Mouse (Mus musculus) forebrain, embryonic 14.5 days (tissue): ENCODE measurements around the gene Stxbp2. TPM values are rescaled to one million over a fixed set of nuclear protein-coding genes. Genes with fewer than 3 reads are reported as not detected.

Source experiments
- ATAC-seq: fragments of 200-750 bp; cut with Nextera tagmentation; 2 replicates; pipeline ENCODE4 v1.8.0; 2017; ENCODE audit warnings: mild to moderate bottlenecking, moderate library complexity
- DNase-seq: peaks from one replicate; pipeline ENCODE4 v3.0.0-alpha.2; 2015; ENCODE audit warnings: low spot score
- H3K27ac ChIP-seq: fragments of 300-500 bp; sonication (generic); 2 replicates; pipeline ENCODE4 v1.5.1; 2014; ENCODE audit warnings: low read depth, mild to moderate bottlenecking, control low read depth, low read length, moderate library complexity
- H3K27me3 ChIP-seq: fragments of 300-500 bp; sonication (generic); replicated peaks from 2 replicates; pipeline ENCODE4 v1.6.1; 2014; ENCODE audit warnings: low read length, control low read depth, mixed read lengths; ENCODE audit not compliant: control insufficient read depth, insufficient read depth
- H3K36me3 ChIP-seq: fragments of 300-500 bp; sonication (generic); 2 replicates; pipeline ENCODE4 v1.6.1; 2014; ENCODE audit warnings: low read length, control low read depth; ENCODE audit not compliant: control insufficient read depth, insufficient read depth
- H3K4me1 ChIP-seq: fragments of 300-500 bp; sonication (generic); 2 replicates; pipeline ENCODE4 v1.6.1; 2014; ENCODE audit warnings: antibody characterized with exemption, low read length, control low read depth; ENCODE audit not compliant: control insufficient read depth, insufficient read depth
- H3K4me2 ChIP-seq: fragments of 300-500 bp; sonication (generic); 2 replicates; pipeline ENCODE4 v1.6.1; 2014; ENCODE audit warnings: mild to moderate bottlenecking, control low read depth, low read length
- H3K4me3 ChIP-seq: fragments of 300-500 bp; sonication (generic); 2 replicates; pipeline ENCODE4 v1.5.1; 2014; ENCODE audit warnings: low read depth, low read length, control low read depth
- H3K9ac ChIP-seq: fragments of 300-500 bp; sonication (generic); 2 replicates; pipeline ENCODE4 v1.6.1; 2014; ENCODE audit warnings: mild to moderate bottlenecking, low read length, control low read depth, moderate library complexity
- H3K9me3 ChIP-seq: fragments of 300-500 bp; sonication (generic); replicated peaks from 2 replicates; pipeline ENCODE4 v1.6.1; 2016; ENCODE audit warnings: low read length, control low read depth, mixed read lengths; ENCODE audit not compliant: control insufficient read depth
- WGBS: fragments of 180-500 bp; shearing (Covaris S2); extraction: QIAGEN DNeasy Blood & Tissue Kit; methylation state at CpG from one replicate; pipeline ENCODE4 v1.1.7; 2014; 5-methylcytosine and 5-hydroxymethylcytosine counted together
- polyA plus RNA-seq: library from polyadenylated mRNA; unstranded; fragments of >200 nt; fragmentation: Nextera tagmentation; extraction: Ambion mirVana; gene quantifications from 2 replicates; pipeline ENCODE4 v1.2.1, GENCODE M21; 2014

Gene Stxbp2
- polyA plus RNA-seq, 1 experiment from 2014 or later: 32.4 TPM

DNA sequence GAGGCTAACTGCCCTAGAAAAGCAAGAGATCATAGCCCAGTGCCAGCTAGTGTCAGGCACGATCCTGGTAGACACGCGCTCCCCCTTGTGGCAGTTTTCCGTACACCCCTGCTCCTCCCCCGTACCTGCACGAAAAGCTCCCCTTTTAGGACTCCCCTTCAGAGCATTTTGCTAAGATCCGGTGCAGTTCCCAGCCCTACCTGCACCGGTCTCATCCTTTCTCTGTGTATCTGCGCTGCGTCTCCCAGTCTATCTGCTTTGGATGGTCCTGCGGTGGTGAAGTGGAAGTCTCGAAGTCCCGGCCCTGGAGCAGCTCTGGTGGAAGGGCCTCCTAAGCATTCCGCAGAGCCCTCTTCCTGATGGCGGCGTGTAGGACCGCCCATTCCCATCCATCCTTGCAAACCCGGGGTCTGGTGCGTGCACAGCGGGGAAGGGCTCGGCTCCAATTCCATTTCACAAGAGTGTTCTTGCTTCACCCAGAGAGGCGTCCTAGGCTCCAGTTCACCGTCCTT is 41.3 kb downstream of the Stxbp2 start, which contains the start of gene Fcor:
Fcor (minus strand) TSS at position 383 of the 512 bp plus-strand sequence.
- Histone ChIP-seq H3K4me1 (no peaks in the 10 kb centered on the region), H3K4me2 (peak within 1 kb of the TSS; percentile 65), H3K27ac (peak within 1 kb of the TSS; percentile 70), H3K27me3 (no peaks in the 10 kb centered on the region), H3K9me3 (no peaks in the 10 kb centered on the region), H3K36me3 (no peaks in the 10 kb centered on the region), H3K4me3 (peak within 1 kb of the TSS; percentile 47), H3K9ac (peak within 1 kb of the TSS; percentile 70)
- under 1% methylated on average over 23 of the region's 23 CpGs for WGBS
- ATAC-seq: peak; percentile 84
- DNase-seq: peak; percentile 87

DNA sequence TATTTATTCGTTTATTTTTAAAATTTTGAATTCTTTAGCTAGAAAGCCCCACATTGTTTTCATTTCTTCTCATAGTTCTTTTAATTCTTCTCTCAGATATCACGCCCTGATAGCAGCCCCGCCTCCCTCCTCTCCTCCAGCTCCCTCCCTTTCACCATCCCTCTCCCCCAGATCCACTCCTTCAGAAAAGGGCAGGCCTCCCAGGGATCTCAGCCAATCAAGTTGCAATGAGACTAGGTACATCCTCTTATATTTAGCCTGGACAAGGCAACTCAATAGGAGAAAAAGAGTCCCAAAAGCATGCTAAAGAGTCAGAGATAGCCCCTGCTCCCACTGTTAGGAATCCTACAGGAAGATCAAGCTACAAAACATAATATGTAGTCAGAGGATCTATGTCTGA is 43.9 kb downstream of the Stxbp2 start:
- Histone ChIP-seq H3K27ac (no peak overlapping the region), H3K27me3 (no peaks in the 10 kb centered on the region), H3K36me3 (peaks cover 10% of the 10 kb centered on the region), H3K9me3 (no peaks in the 10 kb centered on the region), H3K4me2 (no peak overlapping the region), H3K4me3 (no peak overlapping the region), H3K4me1 (peaks cover 7% of the 10 kb centered on the region; the same call in 1 of the 2 replicates), H3K9ac (no peak overlapping the region)
- WGBS: 50% methylated on average over 3 of the region's 3 CpGs
- no peak for ATAC-seq
- DNase-seq: no peak

DNA sequence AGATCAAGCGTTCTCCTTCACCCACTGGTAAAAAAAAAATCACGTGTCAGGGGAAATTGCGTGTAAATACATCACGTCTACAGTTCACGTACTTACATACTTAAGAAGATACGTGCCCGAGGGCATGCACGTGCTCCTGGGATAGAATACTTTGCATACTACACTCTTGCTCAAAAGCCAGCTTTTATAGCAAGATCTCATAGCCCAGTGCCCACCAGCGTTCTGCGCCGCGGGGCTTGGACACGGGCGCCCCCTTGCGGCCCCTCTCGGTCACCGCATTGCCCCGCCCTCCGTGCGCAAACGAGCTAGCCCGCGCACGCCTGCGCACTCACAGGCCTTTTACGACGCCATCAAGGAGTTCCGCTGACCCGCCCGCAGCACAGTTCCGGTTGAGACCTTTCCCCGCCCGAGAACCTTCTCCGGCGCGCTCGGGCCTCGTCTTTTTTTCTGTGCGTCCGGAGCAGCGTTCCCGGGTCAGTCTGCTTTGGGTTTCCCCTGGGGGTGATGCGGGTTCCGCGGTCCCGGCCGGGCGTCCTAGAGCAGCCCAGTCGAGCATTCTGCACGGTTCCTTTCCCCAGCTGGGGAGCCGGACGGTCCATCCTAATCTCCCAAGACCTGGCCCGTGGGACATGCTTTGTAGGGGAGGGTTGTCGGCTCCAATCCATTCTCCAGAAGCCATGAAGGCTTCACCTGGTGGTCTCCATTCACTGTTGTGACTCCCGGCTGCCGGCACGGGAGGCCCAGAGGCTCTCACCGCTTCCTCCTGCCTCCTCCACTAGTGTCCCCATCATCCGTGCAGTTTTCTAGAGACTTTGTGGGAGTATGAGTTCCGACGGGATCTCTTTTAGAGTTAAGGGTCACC is 45.6 kb downstream of the Stxbp2 start, which contains the start of gene Trappc5:
Trappc5 (plus strand) TSS at position 169 of the 862 bp plus-strand sequence.
- DNase-seq: peak; percentile 96
- H3K4me2 ChIP-seq: peak within 1 kb of the TSS; percentile 85
- peak; percentile 83 for ATAC-seq
- peak within 1 kb of the TSS; percentile 81 for H3K27ac ChIP-seq
- H3K9ac ChIP-seq: peak within 1 kb of the TSS; percentile 97
- peaks cover 7% of the 10 kb centered on the region; the same call in 1 of the 2 replicates for H3K4me1 ChIP-seq
- peaks cover 27% of the 10 kb centered on the region for H3K36me3 ChIP-seq
- peak within 1 kb of the TSS; percentile 94 for H3K4me3 ChIP-seq
- H3K27me3 ChIP-seq: no peaks in the 10 kb centered on the region
- 1% methylated on average over 61 of the region's 61 CpGs for WGBS
- H3K9me3 ChIP-seq: no peaks in the 10 kb centered on the region

DNA sequence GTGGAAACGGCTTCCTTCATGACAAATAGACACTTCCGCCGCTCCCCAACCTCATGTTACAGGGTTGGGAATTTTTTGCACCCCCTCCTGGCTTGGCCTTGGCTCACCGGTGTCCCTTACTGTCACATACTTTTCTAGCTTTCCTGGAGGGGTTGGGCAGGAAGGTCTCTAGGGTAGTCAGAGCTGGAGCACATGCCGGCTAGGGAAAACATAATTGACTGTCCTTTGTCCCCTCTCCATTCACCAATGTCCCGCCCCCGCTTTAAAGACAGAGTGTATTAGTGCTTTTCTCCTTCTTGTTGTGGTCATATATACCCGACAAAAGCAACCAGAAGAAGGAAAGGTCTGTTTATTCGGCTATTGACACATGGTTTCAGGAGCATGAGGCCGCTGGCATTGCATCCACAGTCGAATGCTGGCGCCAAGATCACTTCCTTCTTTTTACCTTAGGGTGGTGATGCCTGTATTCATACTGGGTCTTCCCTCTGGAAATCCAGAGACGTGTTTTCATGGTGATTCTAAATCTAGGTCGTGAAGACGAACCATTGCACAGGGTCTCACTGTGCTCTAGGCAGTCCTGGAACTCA is 46.3 kb downstream of the Stxbp2 start:
- peak overlapping the region; percentile 97 for H3K9ac ChIP-seq
- H3K27ac ChIP-seq: peak overlapping the region; percentile 81; the same call in 1 of the 2 replicates
- 4% methylated on average over 15 of the region's 15 CpGs for WGBS
- H3K9me3 ChIP-seq: no peaks in the 10 kb centered on the region
- peak overlapping the region; percentile 85 for H3K4me2 ChIP-seq
- peak overlapping the region; percentile 94 for H3K4me3 ChIP-seq
- DNase-seq (peak; percentile 7), ATAC-seq (peak; percentile 6; the same call in 1 of the 2 replicates)
- H3K36me3 ChIP-seq: peaks cover 34% of the 10 kb centered on the region
- H3K4me1 ChIP-seq: peaks cover 7% of the 10 kb centered on the region; the same call in 1 of the 2 replicates
- H3K27me3 ChIP-seq: no peaks in the 10 kb centered on the region

DNA sequence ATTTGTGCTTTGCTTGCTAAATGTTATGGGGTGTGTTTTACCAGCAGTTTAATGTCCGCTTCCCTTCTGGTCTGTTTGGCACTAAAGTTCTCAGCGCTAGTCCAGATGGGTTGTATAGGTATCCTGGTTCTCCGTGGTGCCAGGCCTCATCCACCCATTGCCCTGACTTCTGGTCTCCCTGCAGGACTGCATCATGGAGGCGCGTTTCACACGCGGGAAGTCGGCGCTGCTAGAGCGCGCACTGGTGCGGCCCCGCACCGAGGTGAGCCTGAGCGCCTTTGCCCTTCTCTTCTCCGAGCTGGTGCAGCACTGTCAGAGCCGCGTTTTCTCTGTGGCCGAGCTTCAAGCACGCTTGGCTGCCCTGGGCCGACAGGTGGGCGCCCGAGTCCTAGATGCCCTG is 48.1 kb downstream of the Stxbp2 start:
- DNase-seq (no peak), ATAC-seq (no peak)
- H3K36me3 ChIP-seq: peaks cover 35% of the 10 kb centered on the region
- H3K27ac ChIP-seq: no peak overlapping the region
- 96% methylated on average over 23 of the region's 23 CpGs for WGBS
- peaks cover 7% of the 10 kb centered on the region; the same call in 1 of the 2 replicates for H3K4me1 ChIP-seq
- H3K9ac ChIP-seq: no peak overlapping the region
- no peak overlapping the region for H3K4me2 ChIP-seq
- H3K9me3 ChIP-seq: no peaks in the 10 kb centered on the region
- H3K4me3 ChIP-seq: no peak overlapping the region
- H3K27me3 ChIP-seq: no peaks in the 10 kb centered on the region

DNA sequence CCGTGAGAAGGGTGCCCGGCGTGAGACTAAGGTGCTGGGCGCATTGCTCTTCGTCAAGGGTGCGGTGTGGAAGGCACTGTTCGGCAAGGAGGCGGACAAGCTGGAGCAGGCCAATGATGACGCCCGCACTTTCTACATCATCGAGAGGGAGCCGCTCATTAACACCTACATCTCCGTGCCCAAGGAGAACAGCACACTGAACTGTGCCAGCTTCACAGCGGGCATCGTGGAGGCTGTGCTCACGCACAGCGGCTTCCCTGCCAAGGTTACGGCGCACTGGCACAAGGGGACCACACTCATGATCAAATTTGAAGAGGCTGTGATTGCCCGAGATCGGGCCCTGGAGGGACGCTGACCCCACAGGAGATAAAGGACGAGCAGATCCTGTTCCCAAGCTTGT is 48.5 kb downstream of the Stxbp2 start:
- WGBS: 95% methylated on average over 23 of the region's 23 CpGs
- H3K4me1 ChIP-seq: peaks cover 7% of the 10 kb centered on the region; the same call in 1 of the 2 replicates
- DNase-seq: no peak
- peaks cover 35% of the 10 kb centered on the region for H3K36me3 ChIP-seq
- no peaks in the 10 kb centered on the region for H3K27me3 ChIP-seq
- no peak overlapping the region for H3K9ac ChIP-seq
- no peak overlapping the region for H3K4me3 ChIP-seq
- no peaks in the 10 kb centered on the region for H3K9me3 ChIP-seq
- no peak overlapping the region for H3K4me2 ChIP-seq
- ATAC-seq: no peak
- no peak overlapping the region for H3K27ac ChIP-seq

DNA sequence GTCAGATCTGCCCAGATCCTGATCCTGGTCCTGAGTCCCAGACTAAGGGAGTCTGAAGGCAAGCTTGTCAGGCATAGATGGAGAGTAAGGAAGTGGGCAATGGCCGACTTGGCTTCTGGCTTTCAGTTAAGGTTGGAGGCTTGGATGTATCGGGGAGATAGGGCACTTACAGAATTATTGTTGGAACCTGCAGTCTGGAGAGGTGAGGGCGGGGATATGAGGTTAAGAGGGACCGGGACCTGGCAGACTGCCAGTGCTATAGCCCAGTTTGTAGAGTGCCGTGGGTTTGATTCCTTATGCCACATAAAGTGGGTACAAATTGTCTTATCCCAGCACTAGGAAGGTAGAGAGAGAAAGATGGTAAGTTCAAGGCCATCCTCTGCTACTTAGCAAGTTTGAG is 48.9 kb downstream of the Stxbp2 start:
- ATAC-seq: no peak

DNA sequence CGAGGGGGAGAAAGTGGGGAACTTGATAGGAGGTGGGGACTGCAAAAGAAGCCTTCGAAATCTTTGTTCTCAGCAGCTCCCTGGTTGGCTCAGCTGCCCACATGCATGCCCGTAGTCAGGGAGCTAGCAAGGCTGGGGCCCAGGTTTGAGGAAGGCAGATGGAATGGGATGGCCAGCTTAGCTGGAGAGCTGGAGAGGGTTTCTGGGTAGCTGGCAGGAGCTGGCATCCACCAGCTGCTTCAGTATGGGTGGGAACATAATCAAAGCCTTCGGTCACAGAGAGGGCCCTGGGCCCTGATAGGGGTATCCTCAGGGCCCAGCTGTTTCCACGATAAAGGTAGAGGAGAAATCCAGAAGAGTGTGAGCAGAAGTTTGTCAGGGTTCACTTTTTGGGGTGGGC is 51.7 kb downstream of the Stxbp2 start:
- Histone ChIP-seq H3K4me1 (peaks cover 6% of the 10 kb centered on the region; the same call in 1 of the 2 replicates), H3K4me3 (no peak overlapping the region), H3K9me3 (no peaks in the 10 kb centered on the region), H3K9ac (no peak overlapping the region), H3K27me3 (no peaks in the 10 kb centered on the region), H3K27ac (no peak overlapping the region), H3K4me2 (no peak overlapping the region), H3K36me3 (peaks cover 35% of the 10 kb centered on the region)
- ATAC-seq (no peak), DNase-seq (no peak)
- WGBS: 90% methylated on average over 5 of the region's 5 CpGs

More for the DNA sequence above, 48.9 kb downstream of the Stxbp2 start:
- Histone ChIP-seq H3K4me1 (peaks cover 7% of the 10 kb centered on the region; the same call in 1 of the 2 replicates), H3K4me3 (no peak overlapping the region), H3K9me3 (no peaks in the 10 kb centered on the region), H3K4me2 (no peak overlapping the region), H3K27me3 (no peaks in the 10 kb centered on the region), H3K36me3 (peaks cover 35% of the 10 kb centered on the region), H3K9ac (no peak overlapping the region), H3K27ac (no peak overlapping the region)
- 78% methylated on average over 5 of the region's 5 CpGs for WGBS
- no peak for DNase-seq
